Comparison of ENCODE assay signal across 23 mouse cellular contexts in genomic region chr14:123040046-123040445, GRCm38 (mm10). TPM values are rescaled to one million over a fixed set of nuclear protein-coding genes. Genes with fewer than 3 reads are reported as not detected.
DNase-seq lines count a peak whose midpoint lies in the region; ATAC-seq and TF ChIP-seq lines count a peak whose summit lies in the region.
"Had no signal": no experiment of that assay in that cellular context is flagged by ENCODE, and none has a peak within 500 bp of the region (broad histone marks: within the 10 kb centered on the region; RNA-seq: fewer than 3 reads in every experiment).

No protein-coding gene starts in this region.

- no peak overlapping the region for H3K27ac ChIP-seq in heart, embryonic 11.5 days (ENCODE audit: low read depth, low read length)
- H3K27ac ChIP-seq in intestine, embryonic 16.5 days (ENCODE audit: low read length): no peak overlapping the region
- H3K27ac ChIP-seq in intestine, embryonic 15.5 days: no peak overlapping the region

- H3ac ChIP-seq in C2C12 (ENCODE audit: control insufficient read depth, insufficient read length, low read depth): no peak overlapping the region
- H3ac ChIP-seq in myocyte (ENCODE audit: control insufficient read depth, insufficient read length): no peak overlapping the region

- ATAC-seq in megakaryocyte progenitor cell, adult 5-6 weeks (replicated peaks; ENCODE audit: poor library complexity): no peak
- no peak for ATAC-seq in heart, embryonic 11.5 days (replicated peaks; ENCODE audit: insufficient number of reproducible peaks, low FRiP score, low TSS enrichment)
- no peak for ATAC-seq in intestine, embryonic 16.5 days
- no peak for ATAC-seq in intestine, embryonic 15.5 days
- ATAC-seq: activated CD4-positive, CD25-positive, alpha-beta regulatory T cell, adult 4 months; CD4-positive, CD25-positive, alpha-beta regulatory T cell, adult 4 months; Patski had no signal

- H3K4me1 ChIP-seq in heart, embryonic 11.5 days (ENCODE audit: control insufficient read depth, insufficient read depth, low read length): no peaks in the 10 kb centered on the region
- H3K4me1 ChIP-seq in intestine, embryonic 16.5 days (ENCODE audit: control insufficient read depth, insufficient read depth, low read length): no peaks in the 10 kb centered on the region
- no peaks in the 10 kb centered on the region for H3K4me1 ChIP-seq in intestine, embryonic 15.5 days (replicated peaks)

- H3K4me3 ChIP-seq in C2C12 (ENCODE audit: insufficient read depth, poor library complexity, severe bottlenecking) (no peak overlapping the region), myocyte (no peak overlapping the region)
- H3K4me3 ChIP-seq in heart, embryonic 11.5 days (ENCODE audit: low read depth, low read length): no peak overlapping the region
- H3K4me3 ChIP-seq in intestine, embryonic 16.5 days (ENCODE audit: low read length): no peak overlapping the region
- H3K4me3 ChIP-seq in intestine, embryonic 15.5 days (replicated peaks): no peak overlapping the region

- H3K27me3 ChIP-seq in C2C12 (ENCODE audit: control insufficient read depth, insufficient read depth, insufficient read length): no peaks in the 10 kb centered on the region
- H3K27me3 ChIP-seq in myocyte (ENCODE audit: control insufficient read depth, insufficient read depth, insufficient read length): no peaks in the 10 kb centered on the region
- no peaks in the 10 kb centered on the region for H3K27me3 ChIP-seq in heart, embryonic 11.5 days (ENCODE audit: control insufficient read depth, insufficient read depth, low read length)
- no peaks in the 10 kb centered on the region for H3K27me3 ChIP-seq in intestine, embryonic 16.5 days (replicated peaks; ENCODE audit: control insufficient read depth, insufficient read depth, low read length)
- H3K27me3 ChIP-seq in intestine, embryonic 15.5 days (replicated peaks): no peaks in the 10 kb centered on the region
- H3K27me3 ChIP-seq: CH12.LX, Patski had no signal

- TF ChIP-seq CTCF in C2C12 (IDR thresholded peaks at IDR 0.05; ENCODE audit: control insufficient read depth, insufficient read depth, insufficient read length): no peak

- H3K36me3 ChIP-seq in C2C12 (ENCODE audit: control insufficient read depth, insufficient read depth) (no peaks in the 10 kb centered on the region), myocyte (ENCODE audit: control insufficient read depth, insufficient read depth) (no peaks in the 10 kb centered on the region)
- no peaks in the 10 kb centered on the region for H3K36me3 ChIP-seq in heart, embryonic 11.5 days (ENCODE audit: control insufficient read depth, insufficient read depth, low read length)
- no peaks in the 10 kb centered on the region for H3K36me3 ChIP-seq in intestine, embryonic 16.5 days (ENCODE audit: control insufficient read depth, insufficient read depth, low read length)
- no peaks in the 10 kb centered on the region for H3K36me3 ChIP-seq in intestine, embryonic 15.5 days
- H3K36me3 ChIP-seq: G1E had no signal

- TF ChIP-seq POLR2A in myocyte (IDR thresholded peaks at IDR 0.05; ENCODE audit: insufficient read length, low read depth): no peak

- DNase-seq in fibroblast of lung, adult 2 months (ENCODE audit: low read depth): peak; percentile 22
- DNase-seq in skeletal muscle tissue, adult 2 months (ENCODE audit: low read depth, low spot score): peak; percentile 1
- DNase-seq: adrenal gland, adult 2 months; adrenal gland, adult 8-10 months; adrenal gland, postnatal 10 days; adrenal gland, postnatal 14 days; adrenal gland, postnatal 25 days; adrenal gland, postnatal 36 days; B cell, adult 2 months; cerebellum, adult 11 months; cerebellum, adult 11-12 months; cerebellum, adult 18-20 months had no signal

- H3K79me2 ChIP-seq in C2C12 (ENCODE audit: control insufficient read depth, insufficient read depth) (no peaks in the 10 kb centered on the region), myocyte (ENCODE audit: control insufficient read depth, insufficient read depth) (no peaks in the 10 kb centered on the region)

- H3K4me2 ChIP-seq in myocyte (ENCODE audit: low read depth): no peak overlapping the region
- H3K4me2 ChIP-seq in heart, embryonic 11.5 days: no peak overlapping the region
- H3K4me2 ChIP-seq in intestine, embryonic 16.5 days (ENCODE audit: low read depth, low read length): no peak overlapping the region
- H3K4me2 ChIP-seq in intestine, embryonic 15.5 days (replicated peaks): no peak overlapping the region

- no peaks in the 10 kb centered on the region for H3K79me3 ChIP-seq in C2C12 (ENCODE audit: low read depth)

- no peak overlapping the region for H3K9ac ChIP-seq in heart, embryonic 11.5 days (ENCODE audit: low read depth, low read length)
- H3K9ac ChIP-seq in intestine, embryonic 16.5 days (ENCODE audit: low read depth, low read length): no peak overlapping the region
- no peak overlapping the region for H3K9ac ChIP-seq in intestine, embryonic 15.5 days

- H3K9me3 ChIP-seq in heart, embryonic 11.5 days (replicated peaks; ENCODE audit: control insufficient read depth, low read length): no peaks in the 10 kb centered on the region
- H3K9me3 ChIP-seq in intestine, embryonic 16.5 days (ENCODE audit: control insufficient read depth, low read length): no peaks in the 10 kb centered on the region
- no peaks in the 10 kb centered on the region for H3K9me3 ChIP-seq in intestine, embryonic 15.5 days
- H3K9me3 ChIP-seq: G1E had no signal

TF ChIP-seq in C2C12, 6 proteins besides CTCF, POLR2A, EP300 and RAD21:
- no peak for TF ChIP-seq USF1 (IDR thresholded peaks at IDR 0.05; ENCODE audit: low read depth)
- TF ChIP-seq CEBPB (IDR thresholded peaks at IDR 0.05; ENCODE audit: low read depth): peak; percentile 62
- TF ChIP-seq MYOD1 (IDR thresholded peaks at IDR 0.05; ENCODE audit: control insufficient read depth, insufficient read length, low read depth): no peak

TF ChIP-seq in myocyte, 11 proteins besides CTCF, POLR2A, EP300 and RAD21:
- TF ChIP-seq USF1 (IDR thresholded peaks at IDR 0.05; ENCODE audit: low read depth): no peak
- TF ChIP-seq TCF12 (IDR thresholded peaks at IDR 0.05; ENCODE audit: insufficient read depth, poor library complexity, severe bottlenecking): no peak
- TF ChIP-seq CEBPB (IDR thresholded peaks at IDR 0.05; ENCODE audit: insufficient read depth, poor library complexity, severe bottlenecking): peak; percentile 80

RNA-seq across cellular contexts. Expression of gene Tmtc4, which starts 56.2 kb away (rescaled TPM):
- polyA plus RNA-seq in C2C12 (2012; fragmentation: generic; extraction: Trizol): 10.6 TPM
- 8.2 TPM for polyA plus RNA-seq in myocyte (2012; fragmentation: generic; extraction: Trizol)
- total RNA-seq in megakaryocyte progenitor cell, adult 5-6 weeks (2015): 7.5 and 7.7 TPM in 2 replicates
- total RNA-seq in megakaryocyte progenitor cell, adult 5-6 weeks (2017): 8.1 and 8.3 TPM in 2 replicates
- 21.7 and 23.9 TPM in 2 replicates for polyA plus RNA-seq in heart, embryonic 11.5 days (2014; fragmentation: Nextera tagmentation; extraction: Ambion mirVana)
- polyA plus RNA-seq in intestine, embryonic 16.5 days (2015; fragmentation: Nextera tagmentation; extraction: Ambion mirVana): 15.9 and 17.4 TPM in 2 replicates
- 20.9 and 23.6 TPM in 2 replicates for polyA plus RNA-seq in intestine, embryonic 15.5 days (2015; fragmentation: Nextera tagmentation; extraction: Ambion mirVana)
